Mouse (Mus musculus): ENCODE measurements around the gene Olfr980. TPM values are rescaled to one million over a fixed set of nuclear protein-coding genes. Genes with fewer than 3 reads are reported as not detected.

Gene Olfr980
- not detected for polyA plus RNA-seq (2017; shearing (Covaris generic))

GRCm38 (mm10) chr9:40009482-40009881, at the start of gene Olfr980:
Olfr980 (minus strand) TSS chr9:40009582.

GRCm38 (mm10) chr9:40021164-40021563, 11.8 kb upstream of the Olfr980 start, which contains the start of gene Olfr981:
Olfr981 (plus strand) TSS chr9:40021464.

GRCm38 (mm10) chr9:40003365-40003764, 6.0 kb downstream of the Olfr980 start, which contains the start of gene Olfr979:
Olfr979 (minus strand) TSS chr9:40003465.

GRCm38 (mm10) chr9:39991813-39992212, 17.6 kb downstream of the Olfr980 start, which contains the start of gene Olfr978:
Olfr978 (plus strand) TSS chr9:39992113.

GRCm38 (mm10) chr9:39961033-39961432, 48.3 kb downstream of the Olfr980 start, which contains the start of gene Olfr976:
Olfr976 (minus strand) TSS chr9:39961133.

Other genes starting within 250 kb of the Olfr980 start
- not detected for gene Olfr968, start 226.3 kb downstream of the Olfr980 start, polyA plus RNA-seq (2017; shearing (Covaris generic))
- gene Olfr969, start 218.6 kb downstream of the Olfr980 start, polyA plus RNA-seq (2017; shearing (Covaris generic)): 1 to 10 TPM in 1 of 2 experiments, under 1 TPM in 1; 0.10 to 1.1 TPM
- under 1 TPM; 0.13 to 0.45 TPM for gene Olfr970, start 200.7 kb downstream of the Olfr980 start, polyA plus RNA-seq (2017; shearing (Covaris generic))
- under 1 TPM in 1 of 2 experiments, not detected in 1; 0.23 TPM for gene Olfr971, start 172.7 kb downstream of the Olfr980 start, polyA plus RNA-seq (2017; shearing (Covaris generic))
- gene Olfr972, start 143.2 kb downstream of the Olfr980 start, polyA plus RNA-seq (2017; shearing (Covaris generic)): not detected
- not detected for gene Olfr229, start 102.2 kb downstream of the Olfr980 start, polyA plus RNA-seq (2017; shearing (Covaris generic))
- gene Olfr974, start 72.1 kb downstream of the Olfr980 start, polyA plus RNA-seq (2017; shearing (Covaris generic)): under 1 TPM in 1 of 2 experiments, not detected in 1; 0.38 TPM
- gene Olfr975, start 57.5 kb downstream of the Olfr980 start, polyA plus RNA-seq (2017; shearing (Covaris generic)): not detected
- not detected for gene Olfr976, start 48.4 kb downstream of the Olfr980 start, polyA plus RNA-seq (2017; shearing (Covaris generic))
- under 1 TPM in 1 of 2 experiments, not detected in 1; 0.37 TPM for gene Olfr978, start 17.5 kb downstream of the Olfr980 start, polyA plus RNA-seq (2017; shearing (Covaris generic))
- gene Olfr979, start 6.1 kb downstream of the Olfr980 start, polyA plus RNA-seq (2017; shearing (Covaris generic)): not detected
- under 1 TPM; 0.06 to 0.17 TPM for gene Olfr981, start 11.9 kb upstream of the Olfr980 start, polyA plus RNA-seq (2017; shearing (Covaris generic))
- gene Olfr982, start 64.2 kb upstream of the Olfr980 start, polyA plus RNA-seq (2017; shearing (Covaris generic)): under 1 TPM; 0.24 to 0.27 TPM
- gene Olfr983, start 84.0 kb upstream of the Olfr980 start, polyA plus RNA-seq (2017; shearing (Covaris generic)): not detected
- gene Olfr984, start 104.6 kb upstream of the Olfr980 start, polyA plus RNA-seq (2017; shearing (Covaris generic)): under 1 TPM in 1 of 2 experiments, not detected in 1; 0.15 TPM
- gene Olfr985, start 120.6 kb upstream of the Olfr980 start, polyA plus RNA-seq (2017; shearing (Covaris generic)): not detected
- not detected for gene Tmem225, start 138.5 kb upstream of the Olfr980 start, polyA plus RNA-seq (2017; shearing (Covaris generic))
- under 1 TPM in 1 of 2 experiments, not detected in 1; 0.54 TPM for gene Olfr986, start 171.3 kb upstream of the Olfr980 start, polyA plus RNA-seq (2017; shearing (Covaris generic))
- gene Zfp202, start 182.7 kb upstream of the Olfr980 start, polyA plus RNA-seq (2017; shearing (Covaris generic)): 1 to 10 TPM; 2.9 TPM

All from inflammation-experienced regulatory T-cells (primary cell).